Mouse (Mus musculus): ENCODE measurements at regions not wholly inside any gene's neighbourhood (a gene's known extent, or its start where the extent isn't known, plus 50 kb on each side); places are given as distances from the start of the nearest gene placed in this dataset.

DNA sequence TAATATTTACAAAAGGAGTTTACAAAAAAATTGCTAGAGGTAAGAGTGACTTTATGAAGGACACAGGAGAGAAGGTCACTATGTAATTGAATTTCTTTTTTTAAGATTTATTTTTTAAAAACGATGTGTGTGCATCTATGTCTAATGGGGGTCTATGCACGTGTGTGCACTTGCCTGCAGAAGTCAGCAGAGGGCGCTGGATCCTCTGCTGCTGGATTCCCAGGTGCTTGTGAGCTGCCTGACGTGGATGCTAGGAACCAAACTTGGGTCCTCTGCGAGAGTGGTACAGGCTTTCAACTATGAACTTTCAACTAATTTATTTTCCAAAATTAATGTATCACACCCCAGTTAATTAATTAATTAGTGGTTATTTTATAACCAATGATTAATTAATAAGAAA is 85.0 kb downstream of the Glrx3 start:
- H3K79me2 ChIP-seq (ENCODE audit: control insufficient read depth, insufficient read depth): no peaks in the 10 kb centered on the region
- no peak for TF ChIP-seq CEBPB (IDR thresholded peaks at IDR 0.05; ENCODE audit: low read depth)
- no peak for TF ChIP-seq MYOD1 (IDR thresholded peaks at IDR 0.05; ENCODE audit: control insufficient read depth, insufficient read length, low read depth)
- no peak overlapping the region for H3ac ChIP-seq (ENCODE audit: control insufficient read depth, insufficient read length, low read depth)
- no peaks in the 10 kb centered on the region for H3K79me3 ChIP-seq (ENCODE audit: low read depth)
- H3K36me3 ChIP-seq (ENCODE audit: control insufficient read depth, insufficient read depth): no peaks in the 10 kb centered on the region
- H3K27me3 ChIP-seq (ENCODE audit: control insufficient read depth, insufficient read depth, insufficient read length): no peaks in the 10 kb centered on the region
- no peak overlapping the region for H3K4me3 ChIP-seq (ENCODE audit: insufficient read depth, poor library complexity, severe bottlenecking)

DNA sequence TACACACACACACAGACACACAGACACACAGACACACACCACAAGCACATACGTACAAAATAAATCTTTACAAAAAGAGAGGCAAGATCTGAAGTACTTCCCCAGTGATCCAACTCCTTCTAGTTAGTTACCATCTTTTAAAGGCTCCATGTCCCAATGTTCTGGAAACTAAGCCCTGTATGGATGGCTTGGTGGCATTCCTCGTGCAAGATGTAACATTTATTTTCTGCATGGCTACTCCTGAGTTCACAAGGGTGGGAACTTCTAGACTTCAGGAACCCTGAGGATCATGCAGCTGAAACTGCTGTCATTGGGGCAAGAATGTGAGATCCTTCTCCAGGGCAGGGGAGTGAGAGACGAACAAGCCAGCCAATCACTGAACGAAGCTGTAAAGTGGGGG is 96.1 kb downstream of the Glrx3 start:
- Histone ChIP-seq H3K79me2 (ENCODE audit: control insufficient read depth, insufficient read depth) (no peaks in the 10 kb centered on the region), H3ac (ENCODE audit: control insufficient read depth, insufficient read length, low read depth) (no peak overlapping the region), H3K79me3 (ENCODE audit: low read depth) (no peaks in the 10 kb centered on the region), H3K4me3 (ENCODE audit: insufficient read depth, poor library complexity, severe bottlenecking) (no peak overlapping the region), H3K36me3 (ENCODE audit: control insufficient read depth, insufficient read depth) (no peaks in the 10 kb centered on the region), H3K27me3 (ENCODE audit: control insufficient read depth, insufficient read depth, insufficient read length) (no peaks in the 10 kb centered on the region)
- TF ChIP-seq CEBPB (IDR thresholded peaks at IDR 0.05; ENCODE audit: low read depth) (no peak), USF1 (IDR thresholded peaks at IDR 0.05; ENCODE audit: low read depth) (no peak), MAX (IDR thresholded peaks at IDR 0.05) (no peak), MYOD1 (IDR thresholded peaks at IDR 0.05; ENCODE audit: control insufficient read depth, insufficient read length, low read depth) (no peak), CTCF (IDR thresholded peaks at IDR 0.05; ENCODE audit: control insufficient read depth, insufficient read depth, insufficient read length) (no peak)

DNA sequence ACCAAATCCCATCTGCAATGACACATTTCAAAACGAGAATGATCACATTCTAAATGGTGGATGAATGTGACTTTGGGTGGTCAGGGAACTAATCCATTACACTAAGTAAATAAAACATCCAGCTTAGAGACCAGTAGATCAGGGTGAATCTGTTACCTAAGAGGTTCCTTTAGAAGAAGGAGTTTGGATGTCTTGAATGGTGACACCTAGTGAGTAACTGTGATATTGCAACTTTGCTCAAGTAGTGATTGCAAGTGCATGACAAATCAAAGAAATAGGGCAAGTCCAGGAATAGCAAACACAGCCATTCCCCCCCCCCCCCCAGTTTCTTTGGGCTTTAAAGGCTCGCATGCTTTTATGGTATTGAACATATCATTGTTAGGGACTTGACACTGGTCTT is 112.6 kb downstream of the Glrx3 start:
- no peaks in the 10 kb centered on the region for H3K36me3 ChIP-seq (ENCODE audit: control insufficient read depth, insufficient read depth)
- no peak overlapping the region for H3ac ChIP-seq (ENCODE audit: control insufficient read depth, insufficient read length, low read depth)
- no peaks in the 10 kb centered on the region for H3K27me3 ChIP-seq (ENCODE audit: control insufficient read depth, insufficient read depth, insufficient read length)
- no peaks in the 10 kb centered on the region for H3K79me2 ChIP-seq (ENCODE audit: control insufficient read depth, insufficient read depth)
- H3K79me3 ChIP-seq (ENCODE audit: low read depth): no peaks in the 10 kb centered on the region
- no peak for TF ChIP-seq CTCF (IDR thresholded peaks at IDR 0.05; ENCODE audit: control insufficient read depth, insufficient read depth, insufficient read length)
- no peak for TF ChIP-seq FOSL1 (IDR thresholded peaks at IDR 0.05; ENCODE audit: insufficient read depth, low read length, poor library complexity, severe bottlenecking)
- TF ChIP-seq MAX (IDR thresholded peaks at IDR 0.05): no peak
- no peak for TF ChIP-seq MYOG (IDR thresholded peaks at IDR 0.05; ENCODE audit: control insufficient read depth, extremely low read depth, insufficient read length)
- no peak for TF ChIP-seq CEBPB (IDR thresholded peaks at IDR 0.05; ENCODE audit: low read depth)
- no peak overlapping the region for H3K4me3 ChIP-seq (ENCODE audit: insufficient read depth, poor library complexity, severe bottlenecking)

GRCm38 (mm10) chr7:137552551-137553198 is 115.3 kb downstream of the Glrx3 start:
- Histone ChIP-seq H3K36me3 (ENCODE audit: control insufficient read depth, insufficient read depth) (no peaks in the 10 kb centered on the region), H3ac (ENCODE audit: control insufficient read depth, insufficient read length, low read depth) (no peak overlapping the region), H3K27me3 (ENCODE audit: control insufficient read depth, insufficient read depth, insufficient read length) (no peaks in the 10 kb centered on the region), H3K4me3 (ENCODE audit: insufficient read depth, poor library complexity, severe bottlenecking) (no peak overlapping the region), H3K79me3 (ENCODE audit: low read depth) (no peaks in the 10 kb centered on the region), H3K79me2 (ENCODE audit: control insufficient read depth, insufficient read depth) (no peaks in the 10 kb centered on the region)
- no peak for TF ChIP-seq USF1 (IDR thresholded peaks at IDR 0.05; ENCODE audit: low read depth)
- TF ChIP-seq CEBPB (IDR thresholded peaks at IDR 0.05; ENCODE audit: low read depth): no peak
- TF ChIP-seq FOSL1 (IDR thresholded peaks at IDR 0.05; ENCODE audit: insufficient read depth, low read length, poor library complexity, severe bottlenecking): no peak
- TF ChIP-seq MAX (IDR thresholded peaks at IDR 0.05): no peak
- no peak for TF ChIP-seq CTCF (IDR thresholded peaks at IDR 0.05; ENCODE audit: control insufficient read depth, insufficient read depth, insufficient read length)
- TF ChIP-seq MYOG (IDR thresholded peaks at IDR 0.05; ENCODE audit: control insufficient read depth, extremely low read depth, insufficient read length): no peak
- no peak for TF ChIP-seq MYOD1 (IDR thresholded peaks at IDR 0.05; ENCODE audit: control insufficient read depth, insufficient read length, low read depth)

GRCm38 (mm10) chr7:137555481-137555880 is 118.1 kb downstream of the Glrx3 start:
- no peaks in the 10 kb centered on the region for H3K36me3 ChIP-seq (ENCODE audit: control insufficient read depth, insufficient read depth)
- H3K79me2 ChIP-seq (ENCODE audit: control insufficient read depth, insufficient read depth): no peaks in the 10 kb centered on the region
- TF ChIP-seq CTCF (IDR thresholded peaks at IDR 0.05; ENCODE audit: control insufficient read depth, insufficient read depth, insufficient read length) (no peak), MAX (IDR thresholded peaks at IDR 0.05) (no peak), CEBPB (IDR thresholded peaks at IDR 0.05; ENCODE audit: low read depth) (no peak), USF1 (IDR thresholded peaks at IDR 0.05; ENCODE audit: low read depth) (no peak), FOSL1 (IDR thresholded peaks at IDR 0.05; ENCODE audit: insufficient read depth, low read length, poor library complexity, severe bottlenecking) (no peak), MYOD1 (IDR thresholded peaks at IDR 0.05; ENCODE audit: control insufficient read depth, insufficient read length, low read depth) (no peak)
- H3K27me3 ChIP-seq (ENCODE audit: control insufficient read depth, insufficient read depth, insufficient read length): no peaks in the 10 kb centered on the region
- H3K79me3 ChIP-seq (ENCODE audit: low read depth): no peaks in the 10 kb centered on the region
- no peak overlapping the region for H3ac ChIP-seq (ENCODE audit: control insufficient read depth, insufficient read length, low read depth)
- no peak overlapping the region for H3K4me3 ChIP-seq (ENCODE audit: insufficient read depth, poor library complexity, severe bottlenecking)

DNA sequence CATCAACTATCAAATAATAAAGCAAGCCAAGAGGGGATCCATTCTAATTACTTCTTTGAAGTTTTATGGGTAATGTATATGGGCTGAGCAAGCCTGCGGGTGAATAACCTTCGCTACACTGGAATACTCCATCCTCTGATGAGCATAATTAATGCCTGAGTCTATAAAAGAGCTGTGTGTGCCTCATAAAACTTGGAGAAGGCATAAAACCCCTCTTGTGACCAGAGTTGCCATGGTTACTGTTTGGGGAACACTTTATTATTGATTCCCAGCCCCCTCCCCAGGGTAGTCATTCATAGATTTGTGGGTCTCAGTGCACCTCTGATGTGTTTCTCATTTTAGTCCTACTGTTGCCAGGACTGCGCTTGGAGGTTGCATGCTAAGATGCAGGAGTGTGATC is 120.0 kb downstream of the Glrx3 start:
- H3K4me3 ChIP-seq (ENCODE audit: insufficient read depth, poor library complexity, severe bottlenecking): no peak overlapping the region
- H3K36me3 ChIP-seq (ENCODE audit: control insufficient read depth, insufficient read depth): no peaks in the 10 kb centered on the region
- H3K79me2 ChIP-seq (ENCODE audit: control insufficient read depth, insufficient read depth): no peaks in the 10 kb centered on the region
- no peak for TF ChIP-seq CEBPB (IDR thresholded peaks at IDR 0.05; ENCODE audit: low read depth)
- TF ChIP-seq CTCF (IDR thresholded peaks at IDR 0.05; ENCODE audit: control insufficient read depth, insufficient read depth, insufficient read length): no peak
- no peak for TF ChIP-seq FOSL1 (IDR thresholded peaks at IDR 0.05; ENCODE audit: insufficient read depth, low read length, poor library complexity, severe bottlenecking)
- no peak for TF ChIP-seq USF1 (IDR thresholded peaks at IDR 0.05; ENCODE audit: low read depth)
- no peak for TF ChIP-seq MYOG (IDR thresholded peaks at IDR 0.05; ENCODE audit: control insufficient read depth, extremely low read depth, insufficient read length)
- no peaks in the 10 kb centered on the region for H3K27me3 ChIP-seq (ENCODE audit: control insufficient read depth, insufficient read depth, insufficient read length)
- no peaks in the 10 kb centered on the region for H3K79me3 ChIP-seq (ENCODE audit: low read depth)
- H3ac ChIP-seq (ENCODE audit: control insufficient read depth, insufficient read length, low read depth): no peak overlapping the region

Data from C2C12 (cell line).